Mouse (Mus musculus) brown adipose tissue, adult 24 weeks (tissue): ENCODE data around the gene Pam16. TPM values are rescaled to one million over a fixed set of nuclear protein-coding genes. Genes with fewer than 3 reads are reported as not detected.

ENCODE experiments used
- H3K27ac ChIP-seq: fragments of 200-500 bp; replicated peaks from 2 replicates; pipeline ENCODE4 v1.5.1; 2012; ENCODE audit warnings: low read depth, mild to moderate bottlenecking, low read length
- H3K4me1 ChIP-seq: fragments of 200-500 bp; 2 replicates; pipeline ENCODE4 v1.6.1; 2012; ENCODE audit warnings: low read length, mixed read lengths; ENCODE audit not compliant: control insufficient read depth, insufficient read depth, insufficient read length
- H3K4me3 ChIP-seq: fragments of 200-500 bp; 2 replicates; pipeline ENCODE4 v1.5.1; 2012; ENCODE audit warnings: low read depth, mild to moderate bottlenecking, low read length, moderate library complexity; ENCODE audit not compliant: insufficient read depth
- polyA plus RNA-seq: library from polyadenylated mRNA; stranded (reverse); fragments of >200 nt; gene quantifications from 2 replicates; pipeline ENCODE4 v1.2.4, GENCODE M21; 2012; ENCODE audit not compliant: missing spikeins, insufficient read depth, insufficient read length

The Pam16 gene
- polyA plus RNA-seq, 1 experiment = 178 TPM

GRCm38 (mm10) chr16:4576038-4576437, 48.8 kb downstream of the Pam16 start:
- no peak overlapping the region for H3K27ac ChIP-seq
- no peak overlapping the region for H3K4me3 ChIP-seq
- H3K4me1 ChIP-seq = no peaks in the 10 kb centered on the region

GRCm38 (mm10) chr16:4570737-4571136, 54.1 kb downstream of the Pam16 start:
- Histone ChIP-seq H3K4me3 (no peak overlapping the region), H3K4me1 (no peaks in the 10 kb centered on the region), H3K27ac (no peak overlapping the region)

DNA sequence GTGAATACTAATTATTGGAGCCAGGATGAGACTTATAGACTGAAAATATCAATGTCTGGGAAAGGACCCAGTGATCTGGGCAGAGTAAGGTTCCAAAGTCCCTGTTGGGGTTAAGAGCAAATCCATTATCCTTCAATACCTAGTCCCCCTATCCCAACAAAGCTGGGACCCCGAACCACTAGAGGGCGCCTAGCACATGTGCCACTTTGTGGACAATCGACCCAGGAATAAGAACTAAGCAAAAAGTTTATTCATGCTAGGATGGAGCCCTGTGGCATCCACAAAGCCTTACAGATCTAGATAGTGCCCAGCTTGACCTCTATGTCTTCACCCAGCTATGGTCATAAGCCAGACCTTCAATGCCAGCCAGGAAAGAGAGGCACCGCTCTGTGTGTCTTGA, 56.9 kb downstream of the Pam16 start:
- H3K27ac ChIP-seq = no peak overlapping the region
- no peaks in the 10 kb centered on the region for H3K4me1 ChIP-seq
- H3K4me3 ChIP-seq = no peak overlapping the region

Other genes with a start within 250 kb of the Pam16 start
- gene Adcy9, start 204.5 kb downstream of the Pam16 start, polyA plus RNA-seq = 5.7 and 6.3 TPM in 2 replicates
- gene Srl, start 83.2 kb downstream of the Pam16 start, polyA plus RNA-seq = 17.3 and 26.8 TPM in 2 replicates
- 3.2 and 3.3 TPM in 2 replicates for gene Tfap4, start 65.1 kb downstream of the Pam16 start, polyA plus RNA-seq
- 2.9 and 5.7 TPM in 2 replicates for gene Glis2, start 30.3 kb downstream of the Pam16 start, polyA plus RNA-seq
- 4.2 and 4.4 TPM in 2 replicates for gene Vasn, start 15.0 kb upstream of the Pam16 start, polyA plus RNA-seq
- 193 and 221 TPM in 2 replicates for gene Dnaja3, start 15.0 kb upstream of the Pam16 start, polyA plus RNA-seq
- gene Coro7, start 54.8 kb upstream of the Pam16 start, polyA plus RNA-seq = 10.6 and 28.7 TPM in 2 replicates
- gene Nmral1, start 94.4 kb upstream of the Pam16 start, polyA plus RNA-seq = 4.0 and 5.7 TPM in 2 replicates
- 74.8 and 95.3 TPM in 2 replicates for gene Hmox2, start 101.4 kb upstream of the Pam16 start, polyA plus RNA-seq
- gene Cdip1, start 165.3 kb upstream of the Pam16 start, polyA plus RNA-seq = 98.7 and 99.2 TPM in 2 replicates
- not detected in 2 replicates for gene 4930562C15Rik, start 210.4 kb upstream of the Pam16 start, polyA plus RNA-seq